Mouse (Mus musculus): ENCODE data around the gene Atf7ip. TPM values are rescaled to one million over a fixed set of nuclear protein-coding genes. Genes with fewer than 3 reads are reported as not detected.

Gene Atf7ip
- polyA plus RNA-seq, 1 experiment from 2014 or later = 49.8 TPM

- Histone ChIP-seq H3K36me3 (ENCODE audit: control insufficient read depth, insufficient read depth, low read length) (no peaks in the 10 kb centered on the region), H3K27me3 (ENCODE audit: control insufficient read depth, insufficient read depth, low read length) (peaks cover 5% of the 10 kb centered on the region; the same call in 1 of the 2 replicates), H3K4me1 (ENCODE audit: control insufficient read depth, insufficient read depth, low read length) (no peaks in the 10 kb centered on the region), H3K9ac (ENCODE audit: low read length) (no peak overlapping the region), H3K9me3 (ENCODE audit: control insufficient read depth, low read length) (no peaks in the 10 kb centered on the region), H3K27ac (replicated peaks; ENCODE audit: low read depth, low read length) (no peak overlapping the region), H3K4me2 (ENCODE audit: low read depth, severe bottlenecking) (no peak overlapping the region; the same call in 1 of the 2 replicates), H3K4me3 (ENCODE audit: low read depth, low read length) (no peak overlapping the region)
- DNase-seq (ENCODE audit: low spot score) (no peak), ATAC-seq (ENCODE audit: insufficient number of reproducible peaks, low FRiP score, low TSS enrichment, low read depth) (no peak)
- 65% methylated on average over 11 of the region's 11 CpGs for WGBS
Measured at GRCm38 (mm10) chr6:136655786-136656185, 149.8 kb downstream of the Atf7ip start.

- Histone ChIP-seq H3K9me3 (ENCODE audit: control insufficient read depth, low read length) (no peaks in the 10 kb centered on the region), H3K9ac (ENCODE audit: low read length) (no peak overlapping the region), H3K27ac (replicated peaks; ENCODE audit: low read depth, low read length) (no peak overlapping the region), H3K4me1 (ENCODE audit: control insufficient read depth, insufficient read depth, low read length) (no peaks in the 10 kb centered on the region), H3K4me3 (ENCODE audit: low read depth, low read length) (no peak overlapping the region), H3K36me3 (ENCODE audit: control insufficient read depth, insufficient read depth, low read length) (no peaks in the 10 kb centered on the region), H3K4me2 (ENCODE audit: low read depth, severe bottlenecking) (no peak overlapping the region), H3K27me3 (ENCODE audit: control insufficient read depth, insufficient read depth, low read length) (peaks cover 21% of the 10 kb centered on the region)
- 82% methylated on average over 4 of the region's 4 CpGs for WGBS
- no peak for ATAC-seq (ENCODE audit: insufficient number of reproducible peaks, low FRiP score, low TSS enrichment, low read depth)
- no peak for DNase-seq (ENCODE audit: low spot score)
Measured at GRCm38 (mm10) chr6:136658303-136658702, 152.3 kb downstream of the Atf7ip start.

- H3K36me3 ChIP-seq (ENCODE audit: control insufficient read depth, insufficient read depth, low read length) = no peaks in the 10 kb centered on the region
- H3K4me2 ChIP-seq (ENCODE audit: low read depth, severe bottlenecking) = no peak overlapping the region
- no peak overlapping the region for H3K4me3 ChIP-seq (ENCODE audit: low read depth, low read length)
- H3K9me3 ChIP-seq (ENCODE audit: control insufficient read depth, low read length) = no peaks in the 10 kb centered on the region
- H3K27ac ChIP-seq (replicated peaks; ENCODE audit: low read depth, low read length) = no peak overlapping the region
- DNase-seq (ENCODE audit: low spot score) = no peak
- WGBS = 90% methylated on average over 9 of the region's 9 CpGs
- H3K27me3 ChIP-seq (ENCODE audit: control insufficient read depth, insufficient read depth, low read length) = peaks cover 21% of the 10 kb centered on the region
- no peaks in the 10 kb centered on the region for H3K4me1 ChIP-seq (ENCODE audit: control insufficient read depth, insufficient read depth, low read length)
- no peak for ATAC-seq (ENCODE audit: insufficient number of reproducible peaks, low FRiP score, low TSS enrichment, low read depth)
- H3K9ac ChIP-seq (ENCODE audit: low read length) = no peak overlapping the region
Measured at GRCm38 (mm10) chr6:136659226-136659625, 153.3 kb downstream of the Atf7ip start.

Other genes starting within 250 kb of the Atf7ip start
- gene Gm8994, start 178.6 kb upstream of the Atf7ip start, polyA plus RNA-seq (2014; fragmentation: Nextera tagmentation; extraction: Ambion mirVana) = not detected in 2 replicates
- gene E330021D16Rik, start 90.6 kb upstream of the Atf7ip start, polyA plus RNA-seq (2014; fragmentation: Nextera tagmentation; extraction: Ambion mirVana) = not detected in 2 replicates
- 0.94 and 1.5 TPM in 2 replicates for gene Plbd1, start 155.8 kb downstream of the Atf7ip start, polyA plus RNA-seq (2014; fragmentation: Nextera tagmentation; extraction: Ambion mirVana)